Mouse (Mus musculus): ENCODE results near the gene Reep1.
"Not testable (repeated sequence)": the region's sequence is repeated elsewhere in the genome, so short reads cannot be mapped to it uniquely, and the experiment has no call there.

The Reep1 gene

DNA sequence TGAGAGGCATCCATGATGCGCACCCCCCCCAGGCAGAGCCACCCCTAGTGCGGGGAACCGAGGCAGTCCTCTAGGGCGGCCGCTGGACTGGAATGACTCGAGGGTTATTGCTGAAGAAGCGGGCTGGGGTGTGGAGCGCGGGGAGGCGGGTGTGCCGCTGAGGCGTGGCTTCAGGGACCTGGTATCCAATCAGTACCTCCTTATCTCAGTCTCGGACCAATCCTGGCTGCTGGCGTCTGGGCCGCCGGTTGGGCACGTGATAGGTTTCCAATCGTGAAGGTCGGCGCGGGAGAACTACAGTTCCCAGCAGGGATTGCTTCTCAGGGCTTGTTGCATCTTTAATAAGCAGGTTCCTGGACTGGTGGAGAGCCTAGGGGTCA, 124.2 kb downstream of the Reep1 start:
- in situ Hi-C loops (cut with MboI; ENCODE audit: low sequenced_read_pairs) = no loop called here

DNA sequence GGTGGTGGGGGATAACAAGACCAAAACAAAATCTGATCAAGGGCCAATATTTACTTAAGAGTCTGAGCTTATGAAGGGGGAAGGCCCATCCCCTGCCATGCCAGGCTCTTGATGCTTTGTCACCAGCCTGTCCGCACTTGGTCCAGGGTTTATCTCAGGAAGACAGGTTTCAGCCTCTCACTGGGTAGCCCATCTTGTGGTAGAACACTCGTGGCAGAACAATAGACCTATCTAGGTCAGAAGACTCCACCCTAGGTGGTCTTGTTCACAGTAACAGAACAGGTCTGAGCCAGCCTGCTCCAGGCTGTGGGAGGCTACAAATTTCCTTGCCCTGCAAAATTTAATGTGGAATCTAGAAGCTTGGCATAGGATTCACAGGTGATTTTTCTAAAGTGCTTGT, 129.4 kb downstream of the Reep1 start:
- in situ Hi-C loops (cut with MboI; ENCODE audit: low sequenced_read_pairs) = no loop called here

DNA sequence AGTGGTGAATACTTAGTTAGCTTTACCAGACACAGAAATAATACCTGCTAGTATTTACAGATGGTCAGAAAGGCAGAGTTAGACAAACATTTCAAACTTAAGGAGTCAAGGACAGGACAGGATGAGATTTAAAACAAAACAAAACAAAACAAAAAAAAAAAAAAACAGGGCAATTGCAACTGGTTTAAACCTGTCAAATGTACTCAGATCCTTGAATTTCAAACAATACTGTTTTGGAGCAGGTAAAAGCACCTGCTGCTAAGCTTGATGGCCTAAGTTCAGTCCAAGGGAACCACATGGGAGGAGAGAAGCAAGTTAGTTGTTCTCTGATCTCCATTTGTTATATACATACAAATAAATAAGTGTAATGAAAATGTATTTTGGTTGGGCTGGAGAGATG, 132.5 kb downstream of the Reep1 start:
- in situ Hi-C loops (cut with MboI; ENCODE audit: low sequenced_read_pairs) = no loop called here

DNA sequence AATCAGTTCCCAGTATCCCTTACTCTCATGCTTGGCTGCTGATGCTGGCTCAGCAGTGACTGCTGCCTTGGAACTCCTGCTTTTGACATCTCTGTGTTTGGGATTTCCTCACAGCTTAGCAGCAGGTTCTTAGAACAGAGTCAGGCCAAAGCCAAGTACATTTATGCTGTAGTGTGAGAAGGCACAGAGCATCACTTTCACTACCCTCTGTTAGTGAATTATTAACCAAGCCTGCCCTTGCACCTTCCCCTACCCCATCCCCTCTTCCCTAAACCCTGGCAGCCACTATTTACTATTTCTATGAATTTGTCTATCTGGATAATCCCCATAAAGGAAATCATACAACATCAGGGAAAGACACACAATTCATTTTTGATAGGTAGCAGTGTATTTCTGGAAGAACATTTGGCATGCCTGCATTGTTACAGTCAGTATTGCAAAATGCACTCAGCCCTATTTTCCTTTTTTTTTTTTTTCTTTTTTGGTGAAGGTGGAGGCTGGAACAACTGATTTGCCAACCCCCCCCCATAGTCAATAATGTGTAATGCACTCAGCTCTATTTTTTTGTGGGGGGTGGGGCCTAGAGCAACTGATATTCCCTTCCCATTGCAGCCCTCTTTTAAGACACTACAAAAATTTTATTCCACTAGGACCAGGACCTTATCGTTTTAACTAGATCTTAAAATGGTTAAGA, 133.4 kb downstream of the Reep1 start:
- in situ Hi-C loops (cut with MboI; ENCODE audit: low sequenced_read_pairs) = no loop called here

DNA sequence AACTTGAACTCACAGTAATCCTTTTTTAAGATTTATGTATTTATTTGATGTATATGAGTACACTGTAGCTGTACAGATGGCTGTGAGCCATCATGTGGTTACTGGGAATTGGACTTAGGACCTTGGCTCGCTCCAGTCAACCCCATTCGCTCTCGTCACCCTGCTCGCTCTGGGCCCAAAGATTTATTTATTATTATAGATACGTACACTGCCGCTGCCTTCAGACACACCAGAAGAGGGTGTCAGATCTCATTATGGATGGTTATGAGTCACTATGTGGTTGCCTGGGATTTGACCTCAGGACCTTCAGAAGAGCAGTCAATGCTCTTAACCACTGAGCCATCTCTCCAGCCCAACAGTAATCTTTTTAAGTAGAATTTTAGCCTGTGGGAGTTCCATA, 139.5 kb downstream of the Reep1 start:
- in situ Hi-C loops (cut with MboI; ENCODE audit: low sequenced_read_pairs) = not testable (repeated sequence)
